Mouse (Mus musculus): ENCODE data around the gene Fto.
A peak's percentile ranks its signal among the peaks of the same experiment; 100 is the strongest.

The Fto gene

GRCm38 (mm10) chr8:91324916-91325315 lies 11.6 kb downstream of the Fto start:
- DNase-seq: no peak

- no peak for DNase-seq
These were observed 12.7 kb downstream of the Fto start for GRCm38 (mm10) chr8:91326018-91326417.

- no peak for DNase-seq
These were observed 13.6 kb downstream of the Fto start for GRCm38 (mm10) chr8:91326946-91327345.

GRCm38 (mm10) chr8:91327471-91328205 lies 14.3 kb downstream of the Fto start:
- no peak for DNase-seq

GRCm38 (mm10) chr8:91329056-91329455 lies 15.7 kb downstream of the Fto start:
- DNase-seq: no peak

GRCm38 (mm10) chr8:91329461-91329850 lies 16.1 kb downstream of the Fto start:
- no peak for DNase-seq

GRCm38 (mm10) chr8:91338389-91339154 lies 25.2 kb downstream of the Fto start:
- DNase-seq: no peak

- DNase-seq: no peak
These were observed 26.3 kb downstream of the Fto start for GRCm38 (mm10) chr8:91339651-91340050.

- DNase-seq: no peak
These were observed 27.4 kb downstream of the Fto start for GRCm38 (mm10) chr8:91340746-91341145.

- no peak for DNase-seq
These were observed 28.9 kb downstream of the Fto start for GRCm38 (mm10) chr8:91342196-91342595.

GRCm38 (mm10) chr8:91342798-91343197 lies 29.5 kb downstream of the Fto start:
- DNase-seq: no peak

- DNase-seq: no peak
These were observed 31.3 kb downstream of the Fto start for GRCm38 (mm10) chr8:91344659-91345058.

GRCm38 (mm10) chr8:91347146-91347545 lies 33.8 kb downstream of the Fto start:
- DNase-seq: no peak

GRCm38 (mm10) chr8:91347595-91347994 lies 34.3 kb downstream of the Fto start:
- no peak for DNase-seq

GRCm38 (mm10) chr8:91349816-91350215 lies 36.5 kb downstream of the Fto start:
- DNase-seq: no peak

- DNase-seq: peak; percentile 41
These were observed 37.3 kb downstream of the Fto start for GRCm38 (mm10) chr8:91350628-91351027.

- DNase-seq: no peak
These were observed 39.3 kb downstream of the Fto start for GRCm38 (mm10) chr8:91352598-91352997.

GRCm38 (mm10) chr8:91353062-91353461 lies 39.7 kb downstream of the Fto start:
- no peak for DNase-seq

- DNase-seq: no peak
These were observed 40.6 kb downstream of the Fto start for GRCm38 (mm10) chr8:91353907-91354306.

GRCm38 (mm10) chr8:91355301-91355905 lies 42.1 kb downstream of the Fto start:
- DNase-seq: no peak

GRCm38 (mm10) chr8:91355956-91356699 lies 42.8 kb downstream of the Fto start:
- DNase-seq: no peak

GRCm38 (mm10) chr8:91357493-91358014 lies 44.2 kb downstream of the Fto start:
- DNase-seq: no peak

- no peak for DNase-seq
These were observed 44.7 kb downstream of the Fto start for GRCm38 (mm10) chr8:91358016-91358415.
